Mouse (Mus musculus): ENCODE measurements around the gene Nos1.
A peak's percentile ranks its signal among the peaks of the same experiment; 100 is the strongest.

The Nos1 gene

GRCm38 (mm10) chr5:117966956-117967355 is 186.1 kb downstream of the Nos1 start:
- DNase-seq (ENCODE audit: low spot score): no peak

- DNase-seq (ENCODE audit: low spot score): no peak
Observed at GRCm38 (mm10) chr5:117967659-117968069, 186.8 kb downstream of the Nos1 start.

GRCm38 (mm10) chr5:117969681-117970427 is 189.0 kb downstream of the Nos1 start:
- DNase-seq (ENCODE audit: low spot score): no peak

- no peak for DNase-seq (ENCODE audit: low spot score)
Observed at GRCm38 (mm10) chr5:117976263-117976656, 195.4 kb downstream of the Nos1 start.

- peak; percentile 98 for DNase-seq (ENCODE audit: low spot score)
Observed at GRCm38 (mm10) chr5:117976657-117977500, 196.0 kb downstream of the Nos1 start, which contains the start of gene Fbxo21. Gene Fbxo21, plus strand, starts transcription at chr5:117976730.

- peak; percentile 23 for DNase-seq (ENCODE audit: low spot score)
Observed at GRCm38 (mm10) chr5:117977501-117978158, 196.8 kb downstream of the Nos1 start.

- DNase-seq (ENCODE audit: low spot score): peak; percentile 26
Observed at GRCm38 (mm10) chr5:117978159-117978697, 197.4 kb downstream of the Nos1 start.

GRCm38 (mm10) chr5:117979082-117979481 is 198.2 kb downstream of the Nos1 start:
- no peak for DNase-seq (ENCODE audit: low spot score)

GRCm38 (mm10) chr5:117980921-117981320 is 200.1 kb downstream of the Nos1 start:
- DNase-seq (ENCODE audit: low spot score): no peak

GRCm38 (mm10) chr5:117981943-117982342 is 201.1 kb downstream of the Nos1 start:
- no peak for DNase-seq (ENCODE audit: low spot score)

GRCm38 (mm10) chr5:117986327-117986726 is 205.5 kb downstream of the Nos1 start:
- no peak for DNase-seq (ENCODE audit: low spot score)

GRCm38 (mm10) chr5:117987891-117988290 is 207.1 kb downstream of the Nos1 start:
- DNase-seq (ENCODE audit: low spot score): no peak

- peak; percentile 31 for DNase-seq (ENCODE audit: low spot score)
Observed at GRCm38 (mm10) chr5:117988367-117988766, 207.5 kb downstream of the Nos1 start.

GRCm38 (mm10) chr5:117989773-117990172 is 208.9 kb downstream of the Nos1 start:
- no peak for DNase-seq (ENCODE audit: low spot score)

- no peak for DNase-seq (ENCODE audit: low spot score)
Observed at GRCm38 (mm10) chr5:117990957-117991356, 210.1 kb downstream of the Nos1 start.

GRCm38 (mm10) chr5:117993550-117993949 is 212.7 kb downstream of the Nos1 start:
- no peak for DNase-seq (ENCODE audit: low spot score)

- DNase-seq (ENCODE audit: low spot score): no peak
Observed at GRCm38 (mm10) chr5:117995372-117995901, 214.6 kb downstream of the Nos1 start.

GRCm38 (mm10) chr5:117995911-117996310 is 215.1 kb downstream of the Nos1 start:
- no peak for DNase-seq (ENCODE audit: low spot score)

GRCm38 (mm10) chr5:117996581-117996980 is 215.7 kb downstream of the Nos1 start:
- DNase-seq (ENCODE audit: low spot score): no peak

GRCm38 (mm10) chr5:117997434-117997970 is 216.7 kb downstream of the Nos1 start:
- DNase-seq (ENCODE audit: low spot score): no peak

GRCm38 (mm10) chr5:117999061-117999460 is 218.2 kb downstream of the Nos1 start:
- DNase-seq (ENCODE audit: low spot score): no peak

- DNase-seq (ENCODE audit: low spot score): no peak
Observed at GRCm38 (mm10) chr5:117999584-117999983, 218.8 kb downstream of the Nos1 start.

Measured in ovary, postnatal 36 days (tissue).